Mouse (Mus musculus) E14TG2a.4 (cell line): ENCODE results near the gene Unc5c.

Source experiments
- CTCF ChIP-seq: conservative IDR thresholded peaks from 2 replicates; pipeline ENCODE4 v1.5.1; 2014; ENCODE audit warnings: low read length
- NANOG ChIP-seq: IDR thresholded peaks from 2 replicates; pipeline ENCODE4 v1.6.1; 2014; ENCODE audit warnings: borderline replicate concordance, low read length, mixed read lengths
- POU5F1 ChIP-seq: IDR thresholded peaks from 2 replicates; pipeline ENCODE4 v1.6.1; 2014; ENCODE audit warnings: low read length, borderline replicate concordance

GRCm38 (mm10) chr3:141882496-141882895, 417.5 kb downstream of the Unc5c start:
- TF ChIP-seq CTCF (no peak), NANOG (no peak), POU5F1 (no peak)
